Mouse (Mus musculus): ENCODE results near the gene Neu2. TPM values are rescaled to one million over a fixed set of nuclear protein-coding genes. Genes with fewer than 3 reads are reported as not detected.

Gene Neu2
- total RNA-seq, 2 experiments from 2014 or later, result 7.5 to 8.0 TPM

DNA sequence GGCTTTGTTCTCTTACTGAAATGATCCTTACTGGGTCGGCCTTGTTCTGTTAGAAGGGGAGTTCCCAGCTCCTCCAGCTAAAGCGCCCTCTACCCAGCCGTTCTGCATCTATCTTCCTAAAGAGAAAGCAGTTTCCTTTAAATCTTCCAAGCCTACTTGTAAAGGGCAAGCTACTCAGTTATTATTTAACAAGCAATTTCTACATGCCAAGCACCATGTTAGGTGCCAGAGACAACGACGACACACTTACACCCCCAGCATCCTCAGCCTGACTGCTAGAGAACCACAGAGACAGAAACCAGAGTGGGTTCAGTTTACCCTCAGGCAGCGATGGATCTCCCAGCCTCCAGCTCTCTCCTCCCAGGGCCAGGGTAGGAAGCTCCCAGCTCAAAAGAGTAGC is 1.8 kb upstream of the Neu2 start:
- DNase-seq (ENCODE audit: extremely low spot score in 1 of 2, low spot score in 2 of 2), result no peak
- Histone ChIP-seq H3K4me3 (peak overlapping the region; percentile 76), H3K27ac (peak overlapping the region; percentile 98)
- intact Hi-C loops (cut with DNase I), result loop anchor here (2.0 to 5.0 kb wide), 4 partner anchors 84 to 213 kb away; no protein-coding TSS in a partner anchor
- TF ChIP-seq CTCF (IDR thresholded peaks at IDR 0.05), result peak; percentile 25; the same call in 1 of the 2 replicates

GRCm38 (mm10) chr1:87508591-87509560 is 813 bp upstream of the Neu2 start:
- intact Hi-C loops (cut with DNase I), result loop anchor here (2.0 to 5.0 kb wide), 4 partner anchors 83 to 212 kb away; no protein-coding TSS in a partner anchor
- peak overlapping the region; percentile 98 for H3K27ac ChIP-seq

DNA sequence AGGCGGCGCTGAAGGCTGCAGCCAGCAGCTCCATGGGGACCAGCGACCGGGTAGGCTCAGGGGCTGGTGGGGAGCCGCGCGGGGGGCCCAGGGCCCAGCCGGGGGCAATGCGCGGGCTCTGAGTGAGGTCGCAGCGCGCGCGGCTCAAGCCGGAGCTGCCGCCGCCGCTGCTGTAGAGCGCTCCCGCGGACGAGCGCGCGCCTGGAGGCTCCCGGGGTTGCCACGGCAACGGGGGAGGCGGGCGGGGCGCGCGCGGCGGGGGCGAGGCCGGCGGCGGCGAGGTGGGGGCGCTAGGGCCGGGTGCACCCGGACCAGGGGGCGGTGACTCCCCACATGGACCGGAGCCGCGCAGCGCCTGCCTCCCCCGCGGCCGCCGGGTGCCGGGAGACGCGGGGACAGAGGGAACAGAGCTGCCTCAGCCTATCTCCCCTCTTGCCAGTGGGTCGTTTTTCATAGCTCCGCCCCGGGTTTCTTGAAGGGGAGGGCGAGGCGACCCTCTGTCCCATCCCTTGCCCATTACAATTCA is 540 bp downstream of the Neu2 start:
- DNase-seq (ENCODE audit: extremely low spot score in 1 of 2, low spot score in 2 of 2), result peak; percentile 79 to 81
- Histone ChIP-seq H3K4me3 (peak overlapping the region; percentile 76), H3K27ac (peak overlapping the region; percentile 98)
- TF ChIP-seq CTCF (IDR thresholded peaks at IDR 0.05), result no peak
- intact Hi-C loops (cut with DNase I), result no loop called here

More at GRCm38 (mm10) chr1:87508591-87509560, 813 bp upstream of the Neu2 start:
- no peak for TF ChIP-seq CTCF (IDR thresholded peaks at IDR 0.05)
- H3K4me3 ChIP-seq, result peak overlapping the region; percentile 76
- DNase-seq (ENCODE audit: extremely low spot score in 1 of 2, low spot score in 2 of 2), result peak in 1 of 2 experiments; percentile 52

DNA sequence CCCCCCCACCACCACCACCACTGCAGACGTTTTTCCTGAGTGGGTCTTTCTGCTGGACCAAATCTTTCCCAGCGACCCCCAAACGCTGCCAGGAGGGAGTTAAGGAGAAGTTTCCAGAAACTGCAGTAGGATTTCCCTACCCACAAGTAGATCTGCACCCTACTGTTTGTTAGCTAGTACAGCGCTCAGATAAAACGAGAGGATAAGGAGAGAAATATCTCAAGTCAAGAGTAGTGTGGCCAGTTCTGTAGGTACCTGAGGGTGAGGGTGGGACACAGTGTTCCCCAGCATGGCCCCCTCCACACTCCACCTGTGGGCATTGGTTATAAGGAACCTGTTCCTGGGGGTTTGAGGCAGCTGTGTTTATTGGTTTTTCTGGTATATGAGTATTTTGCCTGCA is 1.2 kb downstream of the Neu2 start:
- Histone ChIP-seq H3K4me3 (no peak overlapping the region; the same call in 1 of the 2 replicates), H3K27ac (peak overlapping the region; percentile 98; the same call in 1 of the 2 replicates)
- intact Hi-C loops (cut with DNase I), result no loop called here
- DNase-seq (ENCODE audit: extremely low spot score in 1 of 2, low spot score in 2 of 2), result no peak
- TF ChIP-seq CTCF (IDR thresholded peaks at IDR 0.05), result peak; percentile 23

DNA sequence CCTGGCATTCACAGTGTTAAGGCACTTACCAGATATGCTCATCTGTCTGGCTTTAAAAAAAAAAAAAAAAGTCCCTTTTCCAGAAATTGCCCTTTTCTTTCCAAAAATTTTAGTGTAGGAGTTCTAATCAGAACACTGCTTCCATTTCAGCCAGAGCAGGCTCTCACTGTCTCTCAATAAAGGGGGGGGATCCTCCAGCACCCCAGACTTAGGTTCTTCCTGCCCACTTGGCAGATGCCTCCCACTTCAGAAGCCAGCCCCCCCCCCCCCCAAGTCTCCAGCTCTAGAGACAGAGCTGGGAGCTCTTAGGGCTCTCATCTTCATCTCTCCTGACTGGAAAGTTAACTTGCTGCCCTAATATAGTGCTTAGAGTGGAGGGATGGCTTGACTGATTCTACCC is 10.8 kb downstream of the Neu2 start:
- Histone ChIP-seq H3K27ac (peak overlapping the region; percentile 58), H3K4me3 (no peak overlapping the region)
- DNase-seq (ENCODE audit: extremely low spot score in 1 of 2, low spot score in 2 of 2), result no peak
- TF ChIP-seq CTCF (IDR thresholded peaks at IDR 0.05), result no peak
- intact Hi-C loops (cut with DNase I), result no loop called here

GRCm38 (mm10) chr1:87521523-87521922 is 11.8 kb downstream of the Neu2 start:
- intact Hi-C loops (cut with DNase I), result no loop called here
- no peak for TF ChIP-seq CTCF (IDR thresholded peaks at IDR 0.05)
- DNase-seq (ENCODE audit: extremely low spot score in 1 of 2, low spot score in 2 of 2), result no peak
- Histone ChIP-seq H3K4me3 (no peak overlapping the region), H3K27ac (no peak overlapping the region)

DNA sequence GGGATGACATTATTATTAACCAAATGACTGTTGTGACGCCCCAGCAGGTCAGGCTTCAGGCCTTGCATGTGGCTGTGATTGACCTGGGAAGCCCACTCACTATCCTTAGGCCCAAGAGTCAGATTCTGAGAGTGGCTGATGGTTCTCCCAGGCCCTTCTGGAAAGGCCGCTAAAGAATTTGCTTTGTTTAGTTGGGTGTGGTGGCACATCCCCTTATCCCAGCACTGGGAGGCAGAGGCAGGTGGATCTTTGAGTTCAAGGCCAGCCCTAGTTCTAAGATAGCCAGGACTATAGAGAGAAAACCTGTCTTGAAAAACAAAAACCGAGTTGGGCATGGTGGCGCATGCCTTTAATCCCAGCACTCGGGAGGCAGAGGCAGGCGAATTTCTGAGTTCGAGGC is 15.4 kb downstream of the Neu2 start:
- Histone ChIP-seq H3K4me3 (no peak overlapping the region), H3K27ac (no peak overlapping the region)
- intact Hi-C loops (cut with DNase I), result no loop called here
- no peak for TF ChIP-seq CTCF (IDR thresholded peaks at IDR 0.05)
- no peak for DNase-seq (ENCODE audit: extremely low spot score in 1 of 2, low spot score in 2 of 2)

DNA sequence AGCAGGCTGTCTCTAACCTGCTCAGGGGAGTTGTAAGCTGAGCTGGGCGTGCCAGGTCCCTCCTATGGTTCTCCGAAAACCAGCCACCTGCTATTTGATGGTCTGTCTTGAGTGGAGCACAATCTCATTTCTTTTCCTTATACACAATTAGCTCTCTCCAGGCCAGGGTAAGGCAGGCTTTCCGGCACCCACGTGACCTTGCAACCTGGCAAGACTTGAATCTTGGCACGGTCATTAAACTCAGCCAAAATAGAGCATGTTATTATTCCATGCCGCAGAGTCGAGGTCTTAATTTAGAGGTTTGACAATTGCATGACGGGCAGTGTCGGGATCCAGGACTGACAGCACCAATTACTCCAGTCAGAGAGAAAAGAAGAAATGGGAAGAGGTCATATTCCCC is 17.5 kb downstream of the Neu2 start:
- H3K4me3 ChIP-seq, result no peak overlapping the region
- no peak overlapping the region for H3K27ac ChIP-seq
- no peak for DNase-seq (ENCODE audit: extremely low spot score in 1 of 2, low spot score in 2 of 2)
- TF ChIP-seq CTCF (IDR thresholded peaks at IDR 0.05), result no peak
- intact Hi-C loops (cut with DNase I), result no loop called here

- no peak overlapping the region for H3K27ac ChIP-seq
- intact Hi-C loops (cut with DNase I), result no loop called here
These were observed 22.7 kb downstream of the Neu2 start for GRCm38 (mm10) chr1:87532346-87532745.

GRCm38 (mm10) chr1:87534118-87534517 is 24.4 kb downstream of the Neu2 start:
- DNase-seq (ENCODE audit: extremely low spot score in 1 of 2, low spot score in 2 of 2), result no peak
- no peak for TF ChIP-seq CTCF (IDR thresholded peaks at IDR 0.05)
- no peak overlapping the region for H3K4me3 ChIP-seq
- no peak overlapping the region; the same call in 1 of the 2 replicates for H3K27ac ChIP-seq
- intact Hi-C loops (cut with DNase I), result no loop called here

More at GRCm38 (mm10) chr1:87532346-87532745, 22.7 kb downstream of the Neu2 start:
- TF ChIP-seq CTCF (IDR thresholded peaks at IDR 0.05), result no peak
- no peak for DNase-seq (ENCODE audit: extremely low spot score in 1 of 2, low spot score in 2 of 2)
- no peak overlapping the region for H3K4me3 ChIP-seq

GRCm38 (mm10) chr1:87537008-87537407 is 27.3 kb downstream of the Neu2 start:
- intact Hi-C loops (cut with DNase I), result loop anchor here (2.0 to 5.0 kb wide), 3 partner anchors 55 to 144 kb away; no protein-coding TSS in a partner anchor
- peak overlapping the region; percentile 49 for H3K27ac ChIP-seq
- no peak overlapping the region for H3K4me3 ChIP-seq
- TF ChIP-seq CTCF (IDR thresholded peaks at IDR 0.05), result no peak
- no peak for DNase-seq (ENCODE audit: extremely low spot score in 1 of 2, low spot score in 2 of 2)

DNA sequence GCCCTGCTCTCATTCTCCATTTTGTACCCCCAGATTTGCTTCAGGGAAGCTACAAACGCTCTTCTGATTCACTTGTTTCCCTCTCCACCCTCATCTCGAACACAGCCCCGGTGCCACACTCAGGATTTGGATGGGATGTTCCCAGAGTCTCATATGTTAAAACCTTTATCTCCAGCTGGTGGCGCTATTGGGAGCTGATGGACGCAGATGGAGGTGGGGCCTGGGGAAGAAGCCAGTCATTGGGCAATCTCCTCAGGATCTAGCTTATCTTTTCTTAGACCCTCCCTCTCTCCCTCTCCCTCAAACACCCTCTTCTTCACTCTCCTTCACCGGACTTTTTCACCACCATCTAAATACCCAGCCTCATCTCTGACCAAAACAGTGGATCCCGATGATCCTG is 31.9 kb downstream of the Neu2 start:
- intact Hi-C loops (cut with DNase I), result loop anchor here (5.0 kb wide), 1 partner anchor 181 kb away; no protein-coding TSS in a partner anchor
- DNase-seq (ENCODE audit: extremely low spot score in 1 of 2, low spot score in 2 of 2), result peak in 1 of 2 experiments; percentile 48
- H3K4me3 ChIP-seq, result peak overlapping the region; percentile 16; the same call in 1 of the 2 replicates
- peak overlapping the region; percentile 2; the same call in 1 of the 2 replicates for H3K27ac ChIP-seq
- peak; percentile 56 for TF ChIP-seq CTCF (IDR thresholded peaks at IDR 0.05)

All from left cerebral cortex, adult 2 months (tissue).